Mouse (Mus musculus): Measurements from ENCODE around the gene Bnc2.

The Bnc2 gene

GRCm38 (mm10) chr4:84427955-84428354 is 247.1 kb downstream of the Bnc2 start:
- no peak for DNase-seq (ENCODE audit: low spot score in 2 of 2)

DNA sequence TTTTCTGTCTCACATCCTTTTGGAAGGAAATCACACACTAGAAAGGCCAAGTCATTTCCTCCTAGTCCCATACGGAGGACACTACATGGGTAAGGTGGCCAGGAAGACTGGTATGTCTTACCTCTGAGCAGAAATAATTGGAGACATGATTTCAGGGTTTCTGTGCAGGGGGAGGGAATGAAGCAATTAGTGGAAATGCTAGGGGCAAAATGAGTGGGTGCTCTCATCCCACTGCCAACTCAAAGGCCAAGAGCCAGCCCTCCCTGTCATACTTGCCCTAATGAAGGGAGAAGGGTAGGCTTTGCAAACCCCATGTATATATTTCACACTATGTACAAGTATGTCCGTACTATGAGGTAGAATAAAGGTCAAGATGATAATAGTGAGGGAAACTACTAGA is 263.6 kb downstream of the Bnc2 start:
- DNase-seq (ENCODE audit: low spot score in 2 of 2), result no peak

GRCm38 (mm10) chr4:84407328-84408028 is 267.6 kb downstream of the Bnc2 start:
- DNase-seq (ENCODE audit: low spot score in 2 of 2), result no peak

DNA sequence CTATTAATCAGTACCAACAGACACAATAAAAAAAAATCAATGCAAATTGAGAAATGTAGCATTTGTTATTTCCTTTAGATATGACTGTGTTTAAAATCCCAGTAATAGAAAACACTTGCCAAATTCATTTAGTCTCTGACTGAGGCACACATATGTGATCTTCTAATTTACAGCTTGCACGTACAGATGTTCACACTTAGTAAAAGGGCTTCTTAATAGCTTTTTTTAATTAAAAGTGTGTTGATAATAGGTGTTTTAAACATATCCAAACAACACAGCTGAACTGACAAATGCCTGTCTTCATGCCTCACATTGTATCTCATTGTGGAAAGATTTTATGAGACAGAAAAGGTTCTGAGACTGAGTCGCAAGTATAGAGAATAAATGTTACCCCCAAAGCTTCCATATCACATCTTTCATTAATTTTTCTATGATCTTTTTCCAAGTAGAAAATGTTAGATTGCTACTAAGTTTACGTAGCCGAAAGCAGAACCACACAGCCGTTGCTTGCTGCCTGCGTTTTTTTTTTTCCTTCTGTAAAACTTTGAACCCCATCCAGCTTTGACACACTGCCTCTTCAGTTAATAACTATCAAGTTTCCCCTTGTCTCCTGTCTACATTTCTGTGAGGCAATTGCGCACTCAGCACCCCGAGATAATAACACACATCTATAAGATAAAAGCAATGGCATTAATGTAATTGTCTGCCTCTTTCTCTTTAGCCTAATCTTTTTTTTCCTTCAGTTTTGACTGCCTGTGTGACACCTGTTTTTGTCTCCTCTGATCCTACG is 271.5 kb downstream of the Bnc2 start:
- DNase-seq (ENCODE audit: low spot score in 2 of 2), result no peak

DNA sequence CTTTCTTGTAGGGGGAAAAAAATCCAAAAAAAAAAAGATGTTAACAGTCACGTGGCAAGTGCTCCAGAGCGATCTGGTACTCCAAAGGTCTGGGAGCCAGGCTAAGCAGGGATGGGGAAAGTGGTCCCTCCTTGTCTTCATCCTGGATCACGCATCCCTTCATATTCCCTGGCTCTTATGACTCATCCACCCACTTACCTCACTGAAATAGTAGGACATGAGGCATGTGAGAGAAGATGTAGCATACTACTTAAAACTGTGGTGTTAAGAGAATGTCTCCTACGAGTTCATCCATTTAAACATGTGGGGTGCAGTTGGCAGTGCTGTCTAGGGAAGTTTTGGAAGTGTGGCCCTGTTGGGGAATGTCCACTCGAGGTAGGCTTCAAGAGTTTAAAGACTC is 286.1 kb downstream of the Bnc2 start:
- no peak for DNase-seq (ENCODE audit: low spot score in 2 of 2)

DNA sequence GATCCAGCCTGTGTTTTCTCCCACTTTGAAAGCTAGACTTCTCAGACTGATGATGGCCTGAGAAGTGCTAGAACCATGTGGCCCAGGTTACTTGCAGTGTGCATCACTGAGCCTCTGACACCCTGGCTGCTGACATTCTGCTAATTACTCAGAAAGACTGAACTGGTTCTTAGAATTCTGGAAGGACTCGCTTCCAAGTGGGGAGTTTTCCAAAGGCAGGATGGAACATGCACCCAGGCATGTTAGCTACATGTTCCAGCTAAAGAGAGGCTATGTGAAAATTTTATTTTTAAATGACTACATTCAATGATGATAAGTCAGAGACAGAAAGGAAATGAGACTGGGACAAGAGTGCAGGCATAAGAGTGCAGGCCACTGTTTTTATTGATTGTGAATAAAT is 289.9 kb downstream of the Bnc2 start:
- DNase-seq (ENCODE audit: low spot score in 2 of 2), result no peak

DNA sequence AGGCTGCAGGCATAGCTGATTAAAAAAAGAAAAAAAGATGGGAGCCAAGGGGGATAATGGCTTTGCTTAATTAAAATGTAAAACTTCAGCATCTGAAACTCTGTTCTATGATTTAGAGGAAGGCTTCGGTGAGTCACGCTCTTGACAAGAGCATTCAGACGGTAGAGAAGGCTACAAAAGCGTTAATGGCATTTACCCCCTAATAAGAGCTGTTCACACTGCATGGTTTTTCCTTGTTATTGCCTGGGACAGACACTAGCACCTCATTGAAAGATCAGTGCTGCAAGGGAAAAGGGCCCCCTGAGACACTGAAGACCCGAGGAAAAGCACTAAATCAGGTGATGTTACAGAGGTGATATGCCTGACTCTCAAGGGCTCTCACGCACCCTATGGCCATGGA is 295.8 kb downstream of the Bnc2 start:
- no peak for DNase-seq (ENCODE audit: low spot score in 2 of 2)

DNA sequence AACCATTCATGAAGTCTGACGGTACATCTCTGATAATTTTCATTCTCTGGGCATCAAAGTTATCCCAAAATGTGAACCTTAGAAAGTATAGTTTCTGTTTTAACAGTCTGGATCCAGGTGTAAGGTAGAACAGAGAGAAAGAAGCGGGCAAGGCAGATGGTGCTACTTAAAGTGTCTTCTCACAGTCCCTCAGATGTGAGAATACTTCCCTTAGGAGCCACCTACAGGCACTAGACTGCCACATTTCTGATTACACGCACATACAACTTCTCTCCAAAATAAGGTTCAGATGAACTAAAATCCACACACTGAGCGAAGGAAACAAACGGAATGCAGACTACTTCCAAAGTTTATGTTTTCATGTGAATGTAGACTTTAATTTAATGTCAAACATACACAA is 297.6 kb downstream of the Bnc2 start:
- no peak for DNase-seq (ENCODE audit: low spot score in 2 of 2)

- DNase-seq (ENCODE audit: low spot score in 2 of 2), result no peak
Measured at GRCm38 (mm10) chr4:84362337-84362823, 312.7 kb downstream of the Bnc2 start.

DNA sequence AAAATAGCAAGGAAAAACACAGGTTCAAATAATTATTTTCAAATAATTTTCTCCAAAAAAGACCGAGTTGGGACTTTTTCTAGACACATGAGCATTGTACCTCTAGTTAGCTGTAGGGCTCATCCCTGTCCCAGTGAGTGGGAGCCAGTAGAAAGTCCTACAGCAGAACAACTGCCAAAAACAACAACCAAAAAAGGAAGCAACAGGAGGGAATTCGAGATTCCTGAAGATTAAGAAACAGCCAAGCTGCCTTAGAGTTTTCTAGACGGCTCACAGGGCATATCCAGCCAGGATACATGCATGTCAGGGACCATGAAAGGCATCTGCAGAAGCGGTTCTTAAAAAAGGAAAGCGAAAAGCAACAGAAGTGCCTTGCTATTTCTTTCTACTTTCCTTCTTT is 313.9 kb downstream of the Bnc2 start:
- DNase-seq (ENCODE audit: low spot score in 2 of 2), result no peak

DNA sequence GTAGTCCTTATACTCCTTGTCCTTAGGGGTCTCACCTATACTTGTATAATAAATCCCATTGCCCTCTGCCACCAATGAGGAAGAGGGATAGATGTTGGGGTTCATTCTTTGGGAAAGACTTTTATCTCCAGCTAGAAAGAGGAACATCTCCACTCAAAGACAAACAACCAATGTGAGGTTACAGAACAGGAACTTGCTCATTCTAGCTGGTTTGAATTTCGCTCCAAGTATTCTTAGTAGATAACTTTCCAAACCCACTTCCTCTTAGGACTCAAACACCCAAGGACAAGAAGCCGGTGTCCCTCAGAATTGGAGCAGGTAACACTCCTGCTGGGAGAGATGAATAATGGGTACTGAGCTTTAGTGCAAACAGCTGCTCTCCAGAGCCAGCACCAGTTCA is 315.1 kb downstream of the Bnc2 start:
- no peak for DNase-seq (ENCODE audit: low spot score in 2 of 2)

GRCm38 (mm10) chr4:84358204-84358603 is 316.9 kb downstream of the Bnc2 start:
- no peak for DNase-seq (ENCODE audit: low spot score in 2 of 2)

- DNase-seq (ENCODE audit: low spot score in 2 of 2), result no peak
Measured at GRCm38 (mm10) chr4:84357382-84357781, 317.7 kb downstream of the Bnc2 start.

DNA sequence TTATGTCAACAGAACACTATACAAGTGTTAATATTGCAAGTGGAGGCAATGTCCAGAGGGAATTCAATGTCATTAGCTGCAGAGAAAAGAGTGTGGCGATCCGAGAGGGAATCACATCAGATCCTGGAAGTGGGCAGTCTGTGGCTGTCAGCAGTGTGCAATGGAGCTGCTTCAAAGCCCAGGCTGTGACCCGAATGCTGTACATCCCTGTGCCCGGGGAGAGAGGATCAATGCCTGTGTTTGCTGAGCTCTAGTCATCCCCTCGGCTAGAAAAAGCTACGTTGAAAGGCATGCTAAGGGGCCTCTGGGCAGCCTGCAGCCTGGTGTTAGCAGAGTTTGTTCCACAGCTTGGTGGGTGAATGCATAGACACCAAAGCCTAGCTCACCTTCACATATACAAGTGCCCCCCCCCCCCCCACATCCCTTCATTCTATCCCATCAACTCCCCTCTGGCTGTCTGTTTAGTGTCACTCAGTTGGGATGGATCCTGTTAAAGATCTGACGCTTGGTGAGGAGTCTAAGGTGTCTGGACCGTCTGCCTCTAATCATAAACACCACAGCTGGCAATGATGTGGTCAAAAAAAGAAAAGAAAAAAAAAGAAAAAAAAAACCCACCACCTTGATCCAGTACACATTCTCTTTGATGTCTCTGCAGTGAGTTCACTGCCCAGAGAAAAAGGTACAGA is 318.5 kb downstream of the Bnc2 start:
- DNase-seq (ENCODE audit: low spot score in 2 of 2), result no peak

DNA sequence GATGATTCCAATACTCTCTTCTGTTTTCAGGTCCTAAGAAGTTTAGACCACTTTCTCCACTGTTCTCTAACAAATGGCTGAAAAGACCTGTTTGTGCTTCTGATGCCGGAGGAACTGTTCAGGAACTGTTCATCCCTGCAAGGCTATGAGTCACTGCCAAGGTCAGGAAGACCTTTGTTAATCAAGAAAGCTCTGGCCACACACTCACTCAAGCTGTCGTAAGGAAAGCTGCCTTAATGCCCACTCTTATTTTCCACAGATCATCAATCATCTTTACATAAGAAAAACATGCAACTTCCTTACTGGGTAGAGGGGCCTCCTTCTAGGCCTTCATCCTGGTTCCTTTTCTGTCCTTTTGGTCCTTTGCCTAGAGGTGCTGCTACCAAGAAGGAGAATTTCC is 322.4 kb downstream of the Bnc2 start:
- DNase-seq (ENCODE audit: low spot score in 2 of 2), result no peak

DNA sequence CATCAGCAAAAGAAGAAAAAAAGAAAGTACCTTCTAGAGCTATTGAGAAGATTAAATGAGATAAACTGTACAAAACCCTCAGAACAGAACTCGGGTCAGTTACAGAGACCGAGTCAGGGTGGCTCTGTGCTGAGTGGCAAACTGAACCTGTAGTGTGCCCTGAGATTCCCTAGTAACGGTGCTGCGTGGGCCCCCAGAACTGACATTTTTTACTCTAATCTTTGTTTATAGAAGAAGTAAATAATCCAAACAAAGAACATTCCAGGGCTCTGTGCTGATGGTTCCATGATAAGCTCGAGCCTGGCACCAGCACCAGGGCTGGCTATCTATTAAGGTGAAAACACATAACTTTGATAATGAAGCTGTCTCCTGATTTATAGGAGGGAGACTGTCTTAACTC is 325.5 kb downstream of the Bnc2 start:
- no peak for DNase-seq (ENCODE audit: low spot score in 2 of 2)

DNA sequence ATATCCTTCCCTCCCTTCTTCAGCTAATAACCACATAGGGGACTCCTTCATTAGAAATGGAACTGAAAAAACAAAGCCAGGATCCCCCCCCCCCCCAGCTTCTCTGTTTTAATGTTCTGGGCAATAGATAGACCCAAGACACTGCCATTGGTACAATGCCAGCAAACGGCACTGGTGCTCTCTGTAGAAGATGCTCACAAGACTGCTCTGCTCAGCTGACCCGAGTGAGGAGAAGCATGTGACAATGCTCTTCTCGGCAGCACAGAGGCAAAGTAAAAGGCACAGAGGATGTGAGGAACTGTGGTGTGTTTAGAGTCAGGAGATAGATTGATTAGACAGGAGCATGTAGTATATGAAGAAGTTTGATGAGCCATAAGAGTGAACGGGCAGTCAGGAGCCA is 335.9 kb downstream of the Bnc2 start:
- DNase-seq (ENCODE audit: low spot score in 2 of 2), result no peak

- DNase-seq (ENCODE audit: low spot score in 2 of 2), result no peak
Measured at GRCm38 (mm10) chr4:84331995-84332394, 343.1 kb downstream of the Bnc2 start.

DNA sequence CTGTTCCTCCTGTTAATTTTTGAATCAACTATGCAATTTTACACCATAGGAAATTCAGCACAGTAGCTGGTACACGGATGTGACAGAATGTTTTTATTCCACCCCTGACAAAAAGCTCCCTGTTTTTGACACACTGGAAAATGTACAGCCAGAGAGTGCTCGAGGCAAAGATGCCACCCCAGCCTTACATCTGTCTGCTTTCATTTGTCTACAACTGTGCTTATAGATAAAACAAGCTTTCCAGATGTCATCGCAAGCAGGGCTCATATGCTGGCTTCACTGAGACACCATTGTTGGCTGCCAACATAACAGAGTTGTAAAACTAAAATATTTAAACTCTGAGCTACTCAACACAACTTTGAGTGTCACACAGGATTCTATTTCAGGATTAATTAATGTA is 343.6 kb downstream of the Bnc2 start:
- no peak for DNase-seq (ENCODE audit: low spot score in 2 of 2)

DNA sequence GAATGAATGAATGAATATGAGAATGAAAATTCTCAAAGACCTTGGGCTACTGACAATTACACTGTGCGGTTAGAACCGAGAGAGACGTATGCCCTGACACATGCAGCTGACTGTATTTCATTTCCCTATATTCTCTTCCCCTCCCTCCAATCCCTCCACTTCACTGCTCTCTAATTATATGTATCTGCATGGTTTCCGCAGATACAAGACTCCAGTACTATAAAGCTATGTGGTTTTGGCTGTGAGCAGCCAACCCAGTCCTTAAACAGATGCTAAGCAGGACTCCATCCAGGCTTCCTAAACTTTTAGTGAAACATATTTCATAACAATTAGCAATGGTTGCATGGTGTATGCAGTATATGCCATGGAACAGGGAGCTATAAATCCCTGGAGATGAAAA is 344.6 kb downstream of the Bnc2 start:
- no peak for DNase-seq (ENCODE audit: low spot score in 2 of 2)

- DNase-seq (ENCODE audit: low spot score in 2 of 2), result no peak
Measured at GRCm38 (mm10) chr4:84329651-84330050, 345.4 kb downstream of the Bnc2 start.

DNA sequence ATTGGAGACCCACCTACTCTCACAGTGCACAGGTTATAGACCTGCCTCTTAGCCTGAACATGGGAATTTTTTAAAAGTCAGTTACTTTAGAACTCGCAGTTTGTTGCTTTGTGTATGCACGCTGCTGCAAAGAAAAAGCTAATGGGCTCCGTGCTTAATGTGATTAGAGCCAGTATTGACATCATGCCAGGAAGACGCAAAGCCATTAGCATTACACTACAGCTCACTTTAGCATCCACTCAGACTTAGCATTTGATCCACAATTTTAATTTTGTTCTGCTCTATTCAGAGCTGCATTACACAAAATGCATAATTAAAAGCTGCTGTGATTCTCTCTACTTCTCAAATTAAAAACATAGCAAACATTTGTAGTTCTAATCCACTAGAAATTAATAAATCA is 350.7 kb downstream of the Bnc2 start:
- no peak for DNase-seq (ENCODE audit: low spot score in 2 of 2)

DNA sequence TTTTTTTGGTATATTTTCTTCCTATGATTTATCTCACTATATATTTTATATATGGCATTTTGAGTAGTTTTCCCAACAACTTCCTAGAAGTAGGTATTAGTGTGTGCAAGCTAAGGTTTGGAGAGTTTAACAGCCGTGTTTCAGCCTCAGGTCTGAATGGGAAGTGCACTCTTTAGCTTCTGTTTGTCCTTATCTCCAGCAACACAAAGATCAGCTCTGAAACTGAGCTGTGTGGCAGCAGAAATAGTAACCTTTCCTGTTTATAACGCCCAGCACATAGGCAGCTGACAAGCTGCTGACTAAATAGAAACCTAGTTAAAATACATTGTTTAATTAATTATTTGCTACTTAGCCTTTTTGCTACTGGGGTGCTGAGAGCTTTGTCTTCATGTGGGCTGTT is 353.5 kb downstream of the Bnc2 start:
- DNase-seq (ENCODE audit: low spot score in 2 of 2), result no peak
